Mouse (Mus musculus): Measurements from ENCODE around the gene Scgb1b17. TPM values are rescaled to one million over a fixed set of nuclear protein-coding genes. Genes with fewer than 3 reads are reported as not detected.
"Not testable (repeated sequence)": the region's sequence is repeated elsewhere in the genome, so short reads cannot be mapped to it uniquely, and the experiment has no call there.

Scgb1b17 gene
- not detected in 2 replicates for polyA plus RNA-seq (2014; fragmentation: Nextera tagmentation; extraction: Ambion mirVana)

DNA sequence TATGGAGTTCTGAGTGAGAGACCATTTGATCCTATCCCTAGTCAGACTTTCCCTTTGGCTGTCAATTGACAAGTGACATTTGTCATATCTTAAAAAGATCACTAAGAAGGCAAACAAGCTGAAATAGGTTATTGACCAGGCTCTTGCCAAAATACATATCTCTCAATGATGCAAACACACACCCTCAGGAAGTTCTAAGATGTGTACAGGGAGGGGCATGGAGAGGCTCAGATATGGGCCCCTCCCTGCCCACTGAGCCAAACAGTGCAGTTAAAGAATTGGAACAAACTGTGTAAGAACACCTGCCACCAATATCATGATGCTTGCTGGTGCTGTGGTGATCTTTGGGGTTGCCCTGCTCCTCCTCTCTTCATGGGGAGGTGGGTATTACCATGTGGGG is at the start of gene Scgb1b17:
Scgb1b17 (plus strand) TSS at position 301 of the 400 bp plus-strand sequence.
- not testable (repeated sequence) for H3K4me3 ChIP-seq (ENCODE audit: low read depth, low read length); H3K9ac ChIP-seq (ENCODE audit: low read depth, low read length); H3K9me3 ChIP-seq (ENCODE audit: control insufficient read depth, low read length); H3K36me3 ChIP-seq (ENCODE audit: control insufficient read depth, insufficient read depth, low read length); ATAC-seq (ENCODE audit: low FRiP score); H3K4me2 ChIP-seq (replicated peaks; ENCODE audit: low read depth, low read length); H3K27me3 ChIP-seq (ENCODE audit: control insufficient read depth, insufficient read depth, low read length); H3K27ac ChIP-seq (ENCODE audit: low read depth, low read length); DNase-seq (ENCODE audit: low spot score); H3K4me1 ChIP-seq (replicated peaks; ENCODE audit: control insufficient read depth, insufficient read depth, low read length)

DNA sequence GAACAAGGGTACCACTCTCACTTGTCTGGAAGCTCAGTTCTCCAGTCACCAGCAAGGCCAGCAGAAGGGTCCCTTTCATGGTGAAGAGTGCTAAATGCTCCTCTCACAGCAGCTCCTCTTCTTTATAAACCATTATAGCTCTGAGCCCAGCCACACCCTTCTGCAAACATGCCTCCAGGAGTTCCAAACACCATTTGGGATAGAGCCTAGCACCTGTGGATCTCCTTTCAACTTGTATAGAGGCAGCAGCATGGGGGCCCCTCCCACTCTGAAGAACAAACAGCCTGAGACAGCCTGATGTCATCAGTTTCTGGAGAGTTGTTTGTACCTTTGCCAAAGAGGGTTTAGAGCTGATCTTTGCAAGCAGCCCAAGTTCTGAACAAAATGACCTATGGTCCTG is 6.8 kb upstream of the Scgb1b17 start, which contains the start of gene Scgb2b17:
Scgb2b17 (minus strand) TSS at position 101 of the 400 bp plus-strand sequence.
- H3K4me2 ChIP-seq (replicated peaks; ENCODE audit: low read depth, low read length); ATAC-seq (ENCODE audit: low FRiP score); H3K4me3 ChIP-seq (ENCODE audit: low read depth, low read length); H3K9me3 ChIP-seq (ENCODE audit: control insufficient read depth, low read length); H3K27me3 ChIP-seq (ENCODE audit: control insufficient read depth, insufficient read depth, low read length); DNase-seq (ENCODE audit: low spot score); H3K36me3 ChIP-seq (ENCODE audit: control insufficient read depth, insufficient read depth, low read length); H3K9ac ChIP-seq (ENCODE audit: low read depth, low read length); H3K4me1 ChIP-seq (replicated peaks; ENCODE audit: control insufficient read depth, insufficient read depth, low read length); H3K27ac ChIP-seq (ENCODE audit: low read depth, low read length): not testable (repeated sequence)

Other genes starting within 250 kb of the Scgb1b17 start
- not detected in 2 replicates for gene Scgb2b15, start 233.8 kb upstream of the Scgb1b17 start, polyA plus RNA-seq (2014; fragmentation: Nextera tagmentation; extraction: Ambion mirVana)
- gene Scgb1b15, start 226.9 kb upstream of the Scgb1b17 start, polyA plus RNA-seq (2014; fragmentation: Nextera tagmentation; extraction: Ambion mirVana), result not detected in 2 replicates
- not detected in 2 replicates for gene Scgb2b17, start 6.9 kb upstream of the Scgb1b17 start, polyA plus RNA-seq (2014; fragmentation: Nextera tagmentation; extraction: Ambion mirVana)
- gene Scgb2b18, start 110.4 kb downstream of the Scgb1b17 start, polyA plus RNA-seq (2014; fragmentation: Nextera tagmentation; extraction: Ambion mirVana), result not detected in 2 replicates
- not detected in 2 replicates for gene Scgb1b18, start 122.1 kb downstream of the Scgb1b17 start, polyA plus RNA-seq (2014; fragmentation: Nextera tagmentation; extraction: Ambion mirVana)
- not detected in 2 replicates for gene Scgb2b19, start 216.9 kb downstream of the Scgb1b17 start, polyA plus RNA-seq (2014; fragmentation: Nextera tagmentation; extraction: Ambion mirVana)
- not detected in 2 replicates for gene Scgb1b19, start 223.8 kb downstream of the Scgb1b17 start, polyA plus RNA-seq (2014; fragmentation: Nextera tagmentation; extraction: Ambion mirVana)

Measured in hindbrain, embryonic 11.5 days (tissue).